ENCODE assay signal across 8 mouse cellular contexts in the genomic region with DNA sequence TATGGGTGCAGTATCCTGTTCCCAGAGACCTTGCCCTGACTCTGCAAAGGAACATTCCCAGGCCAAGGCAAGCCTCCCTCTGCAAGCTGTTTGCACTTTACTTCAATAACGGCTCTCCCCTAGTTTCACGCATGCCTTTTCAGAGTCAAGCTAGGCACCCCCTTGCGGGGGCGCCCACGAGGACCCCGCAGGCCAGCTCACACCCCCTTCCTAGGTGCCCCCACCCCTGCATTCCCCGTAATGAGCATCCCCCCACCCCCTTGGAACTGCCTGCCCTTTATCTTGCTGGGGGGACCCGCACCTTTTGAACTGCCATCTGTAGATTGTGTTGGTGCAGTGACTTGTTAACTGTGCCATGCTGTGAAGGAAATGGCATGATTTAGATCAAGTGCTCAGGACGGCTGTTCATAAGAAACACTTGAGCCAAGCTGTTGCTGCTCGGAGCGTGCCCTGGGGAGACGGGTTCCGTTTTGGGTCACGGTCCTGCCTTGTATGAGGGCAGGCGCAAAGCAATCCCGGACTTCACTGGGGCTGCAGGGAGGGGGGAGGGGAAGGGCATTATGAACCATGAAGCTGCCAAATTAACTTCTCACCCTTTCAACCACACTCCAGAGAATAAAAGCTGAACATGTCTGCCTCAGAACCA.
DNase-seq lines count a peak whose midpoint lies in the region; ATAC-seq lines count a peak whose summit lies in the region.

No protein-coding gene starts in this region.

- 0 out of 2 replicates have a peak, but pooled peaks cover 2% of the 10 kb centered on the region for H3K27me3 ChIP-seq in kidney, embryonic 16.5 days (ENCODE audit: insufficient read depth, low read length)
- H3K27me3 ChIP-seq in embryonic facial prominence, embryonic 14.5 days (replicated peaks; ENCODE audit: control insufficient read depth, insufficient read depth, low read length): no peaks in the 10 kb centered on the region
- H3K27me3 ChIP-seq in neural tube, embryonic 14.5 days (ENCODE audit: control insufficient read depth, insufficient read depth, low read length): no peaks in the 10 kb centered on the region

- peak overlapping the region; percentile 41; the same call in 1 of the 2 replicates for H3K9ac ChIP-seq in kidney, embryonic 16.5 days (replicated peaks; ENCODE audit: low read length)
- H3K9ac ChIP-seq in embryonic facial prominence, embryonic 14.5 days (ENCODE audit: low read depth, low read length): peak overlapping the region; percentile 20; the same call in 1 of the 2 replicates
- H3K9ac ChIP-seq in neural tube, embryonic 14.5 days (replicated peaks; ENCODE audit: low read depth, low read length): no peak overlapping the region

- WGBS in kidney, embryonic 16.5 days: 6% methylated on average over 16 of the region's 16 CpGs
- WGBS in embryonic facial prominence, embryonic 14.5 days: 8% methylated on average over 12 of the region's 16 CpGs
- WGBS in neural tube, embryonic 14.5 days: 3% methylated on average over 16 of the region's 16 CpGs

- peak overlapping the region; percentile 45 for H3K4me2 ChIP-seq in kidney, embryonic 16.5 days (replicated peaks; ENCODE audit: low read depth, low read length)
- H3K4me2 ChIP-seq in embryonic facial prominence, embryonic 14.5 days (ENCODE audit: low read depth, low read length): peak overlapping the region; percentile 46
- peak overlapping the region; percentile 23; the same call in 1 of the 2 replicates for H3K4me2 ChIP-seq in neural tube, embryonic 14.5 days (ENCODE audit: low read depth, low read length)

- no peaks in the 10 kb centered on the region for H3K36me3 ChIP-seq in kidney, embryonic 16.5 days (ENCODE audit: insufficient read depth, low read length)
- H3K36me3 ChIP-seq in embryonic facial prominence, embryonic 14.5 days (ENCODE audit: control insufficient read depth, insufficient read depth, low read length): no peaks in the 10 kb centered on the region
- no peaks in the 10 kb centered on the region for H3K36me3 ChIP-seq in neural tube, embryonic 14.5 days (ENCODE audit: control insufficient read depth, insufficient read depth, low read length)

- no peak for DNase-seq in kidney, adult 9 months
- peak; percentile 42 for DNase-seq in embryonic facial prominence, embryonic 14.5 days (ENCODE audit: low spot score)
- peak; percentile 41 to 55 for DNase-seq in kidney, postnatal 4 days
- DNase-seq in gastrocnemius, postnatal 25 days: no peak
- DNase-seq in gastrocnemius, adult 18-20 months (ENCODE audit: low spot score): no peak
- no peak for DNase-seq in adrenal gland, adult 2 months

- H3K4me1 ChIP-seq in kidney, embryonic 16.5 days (ENCODE audit: insufficient read depth, low read length): peaks cover 22% of the 10 kb centered on the region
- H3K4me1 ChIP-seq in embryonic facial prominence, embryonic 14.5 days (ENCODE audit: control insufficient read depth, insufficient read depth, low read length): peaks cover 22% of the 10 kb centered on the region
- no peaks in the 10 kb centered on the region; the same call in 1 of the 2 replicates for H3K4me1 ChIP-seq in neural tube, embryonic 14.5 days (ENCODE audit: control insufficient read depth, insufficient read depth, low read length)

- H3K27ac ChIP-seq in kidney, embryonic 16.5 days (ENCODE audit: low read length): no peak overlapping the region
- H3K27ac ChIP-seq in embryonic facial prominence, embryonic 14.5 days (replicated peaks; ENCODE audit: low read depth, low read length): no peak overlapping the region
- H3K27ac ChIP-seq in neural tube, embryonic 14.5 days (ENCODE audit: low read depth, low read length): no peak overlapping the region

- peak; percentile 55 for ATAC-seq in kidney, embryonic 16.5 days (ENCODE audit: low FRiP score, low TSS enrichment)
- ATAC-seq in embryonic facial prominence, embryonic 14.5 days (ENCODE audit: low read depth): no peak
- peak; percentile 49; the same call in 1 of the 2 replicates for ATAC-seq in neural tube, embryonic 14.5 days (ENCODE audit: low read depth)

- no peaks in the 10 kb centered on the region for H3K9me3 ChIP-seq in kidney, embryonic 16.5 days (ENCODE audit: low read length)
- H3K9me3 ChIP-seq in embryonic facial prominence, embryonic 14.5 days (ENCODE audit: control insufficient read depth, low read length): no peaks in the 10 kb centered on the region
- H3K9me3 ChIP-seq in neural tube, embryonic 14.5 days (ENCODE audit: control insufficient read depth, low read length): no peaks in the 10 kb centered on the region

- peak overlapping the region; percentile 15 for H3K4me3 ChIP-seq in kidney, embryonic 16.5 days (ENCODE audit: low read length)
- 0 out of 2 replicates have a peak overlapping the region, but pooled peaks have one; percentile 8 for H3K4me3 ChIP-seq in embryonic facial prominence, embryonic 14.5 days (ENCODE audit: low read depth, low read length)
- no peak overlapping the region for H3K4me3 ChIP-seq in neural tube, embryonic 14.5 days (ENCODE audit: low read depth, low read length)

Comparison
In these comparisons a context has a peak if more than half of its experiments do, and no peak if none do; other contexts are left out.
1. DNase-seq: peak in embryonic facial prominence, embryonic 14.5 days (single experiment) and kidney, postnatal 4 days (2 of 2); none in kidney, adult 9 months (single experiment), gastrocnemius, postnatal 25 days (single experiment), gastrocnemius, adult 18-20 months (single experiment) and adrenal gland, adult 2 months (single experiment).
2. Peak in every context shown above with its lines, with median percentiles within 50 percentile points of each other: H3K4me2 ChIP-seq.